Mouse (Mus musculus) E14TG2a.4 (cell line): ENCODE measurements at regions not wholly inside any gene's neighbourhood (a gene's known extent, or its start where the extent isn't known, plus 50 kb on each side); places are given as distances from the start of the nearest gene placed in this dataset.

ENCODE experiments used
- H3K27me3 ChIP-seq: 2 replicates; pipeline ENCODE4 v1.6.1; 2014; ENCODE audit warnings: low read length, control low read depth; ENCODE audit not compliant: insufficient read depth
- H3K36me3 ChIP-seq: 2 replicates; pipeline ENCODE4 v1.6.1; 2014; ENCODE audit warnings: low read length, control low read depth; ENCODE audit not compliant: insufficient read depth
- H3K4me1 ChIP-seq: replicated peaks from 2 replicates; pipeline ENCODE4 v1.6.1; 2014; ENCODE audit warnings: low read depth, low read length, control low read depth
- H3K4me3 ChIP-seq: replicated peaks from 2 replicates; pipeline ENCODE4 v1.5.1; 2014; ENCODE audit warnings: mild to moderate bottlenecking, low read length
- H3K9me3 ChIP-seq: 2 replicates; pipeline ENCODE4 v1.6.1; 2014; ENCODE audit warnings: low read length, control low read depth
- CTCF ChIP-seq: conservative IDR thresholded peaks from 2 replicates; pipeline ENCODE4 v1.5.1; 2014; ENCODE audit warnings: low read length
- NANOG ChIP-seq: IDR thresholded peaks from 2 replicates; pipeline ENCODE4 v1.6.1; 2014; ENCODE audit warnings: borderline replicate concordance, low read length, mixed read lengths
- POU5F1 ChIP-seq: IDR thresholded peaks from 2 replicates; pipeline ENCODE4 v1.6.1; 2014; ENCODE audit warnings: low read length, borderline replicate concordance

- Histone ChIP-seq H3K27me3 (no peaks in the 10 kb centered on the region), H3K4me1 (no peaks in the 10 kb centered on the region), H3K9me3 (no peaks in the 10 kb centered on the region), H3K36me3 (no peaks in the 10 kb centered on the region), H3K4me3 (no peak overlapping the region)
- no peak for TF ChIP-seq POU5F1
- no peak for TF ChIP-seq CTCF
- no peak for TF ChIP-seq NANOG
Measured at GRCm38 (mm10) chr6:4415206-4415605, 89.4 kb upstream of the Col1a2 start.

GRCm38 (mm10) chr6:4417247-4417709, 87.3 kb upstream of the Col1a2 start:
- Histone ChIP-seq H3K4me3 (no peak overlapping the region), H3K9me3 (no peaks in the 10 kb centered on the region), H3K36me3 (no peaks in the 10 kb centered on the region), H3K4me1 (0 out of 2 replicates have a peak, but pooled peaks cover 3% of the 10 kb centered on the region), H3K27me3 (no peaks in the 10 kb centered on the region)
- TF ChIP-seq CTCF (no peak), POU5F1 (no peak), NANOG (no peak)

GRCm38 (mm10) chr6:4418376-4418775, 86.2 kb upstream of the Col1a2 start:
- TF ChIP-seq CTCF (no peak), POU5F1 (no peak), NANOG (no peak)
- no peaks in the 10 kb centered on the region for H3K27me3 ChIP-seq
- H3K36me3 ChIP-seq = no peaks in the 10 kb centered on the region
- H3K4me1 ChIP-seq = 0 out of 2 replicates have a peak, but pooled peaks cover 3% of the 10 kb centered on the region
- no peaks in the 10 kb centered on the region for H3K9me3 ChIP-seq
- H3K4me3 ChIP-seq = no peak overlapping the region

- Histone ChIP-seq H3K36me3 (no peaks in the 10 kb centered on the region), H3K9me3 (no peaks in the 10 kb centered on the region), H3K4me3 (no peak overlapping the region), H3K27me3 (no peaks in the 10 kb centered on the region), H3K4me1 (0 out of 2 replicates have a peak, but pooled peaks cover 3% of the 10 kb centered on the region)
- TF ChIP-seq POU5F1 = no peak
- TF ChIP-seq CTCF = no peak
- no peak for TF ChIP-seq NANOG
Measured at GRCm38 (mm10) chr6:4418941-4419351, 85.7 kb upstream of the Col1a2 start.

GRCm38 (mm10) chr6:4421466-4421865, 83.1 kb upstream of the Col1a2 start:
- Histone ChIP-seq H3K9me3 (no peaks in the 10 kb centered on the region), H3K4me1 (0 out of 2 replicates have a peak, but pooled peaks cover 3% of the 10 kb centered on the region), H3K4me3 (no peak overlapping the region), H3K27me3 (no peaks in the 10 kb centered on the region), H3K36me3 (no peaks in the 10 kb centered on the region)
- TF ChIP-seq NANOG (no peak), POU5F1 (no peak), CTCF (no peak)

- TF ChIP-seq CTCF (no peak), POU5F1 (no peak), NANOG (no peak)
- Histone ChIP-seq H3K9me3 (no peaks in the 10 kb centered on the region), H3K27me3 (no peaks in the 10 kb centered on the region), H3K36me3 (no peaks in the 10 kb centered on the region), H3K4me3 (no peak overlapping the region), H3K4me1 (no peaks in the 10 kb centered on the region)
Measured at GRCm38 (mm10) chr6:4427122-4427521, 77.5 kb upstream of the Col1a2 start.

- Histone ChIP-seq H3K4me3 (no peak overlapping the region), H3K27me3 (no peaks in the 10 kb centered on the region), H3K36me3 (no peaks in the 10 kb centered on the region), H3K4me1 (no peaks in the 10 kb centered on the region), H3K9me3 (no peaks in the 10 kb centered on the region)
- TF ChIP-seq NANOG (no peak), POU5F1 (no peak), CTCF (no peak)
Measured at GRCm38 (mm10) chr6:4430704-4431310, 73.8 kb upstream of the Col1a2 start.

GRCm38 (mm10) chr6:4432192-4432591, 72.4 kb upstream of the Col1a2 start:
- no peaks in the 10 kb centered on the region for H3K27me3 ChIP-seq
- TF ChIP-seq POU5F1 = no peak
- no peak for TF ChIP-seq NANOG
- no peak for TF ChIP-seq CTCF
- H3K4me3 ChIP-seq = no peak overlapping the region
- no peaks in the 10 kb centered on the region for H3K36me3 ChIP-seq
- H3K4me1 ChIP-seq = no peaks in the 10 kb centered on the region
- H3K9me3 ChIP-seq = no peaks in the 10 kb centered on the region

GRCm38 (mm10) chr6:4436439-4436838, 68.2 kb upstream of the Col1a2 start:
- TF ChIP-seq CTCF (no peak), NANOG (no peak), POU5F1 (no peak)
- Histone ChIP-seq H3K27me3 (no peaks in the 10 kb centered on the region), H3K4me3 (no peak overlapping the region), H3K9me3 (no peaks in the 10 kb centered on the region), H3K4me1 (no peaks in the 10 kb centered on the region), H3K36me3 (no peaks in the 10 kb centered on the region)
